Mouse (Mus musculus) MEL (cell line): ENCODE measurements around the gene Fgfr2. TPM values are rescaled to one million over a fixed set of nuclear protein-coding genes. Genes with fewer than 3 reads are reported as not detected.

ENCODE experiments used
- DNase-seq: peaks from one replicate; pipeline ENCODE4 v3.0.0; 2011; ENCODE audit warnings: low read depth, low spot score
- H3K27ac ChIP-seq: 2 replicates; pipeline ENCODE4 v1.5.1; 2012; ENCODE audit warnings: low read depth, mild to moderate bottlenecking, control low read depth, low read length, moderate library complexity; ENCODE audit not compliant: control insufficient read depth
- H3K27me3 ChIP-seq, 2 experiments: fragments of 150-350 bp in 1 of 2; sonication (generic) in 1 of 2; 2 replicates each; pipeline ENCODE4 v1.6.1; 2012; ENCODE audit warnings: low read length in 2 of 2, mild to moderate bottlenecking in 2 of 2, improper control_type of control experiment in 1 of 2, moderate library complexity in 1 of 2; ENCODE audit not compliant: insufficient read depth in 2 of 2, control insufficient read depth in 1 of 2
- H3K36me3 ChIP-seq, 2 experiments: 2 replicates each; pipeline ENCODE4 v1.6.1; 2012 to 2014; ENCODE audit warnings: low read length in 2 of 2, improper control_type of control experiment in 1 of 2, inconsistent platforms in 1 of 2, mild to moderate bottlenecking in 1 of 2; ENCODE audit not compliant: insufficient read depth in 2 of 2, control insufficient read depth in 1 of 2
- H3K4me1 ChIP-seq, 2 experiments: fragments of 150-350 bp in 1 of 2; sonication (generic) in 1 of 2; 2 replicates each; pipeline ENCODE4 v1.6.1; 2012; ENCODE audit warnings: low read length in 2 of 2, improper control_type of control experiment in 1 of 2, mild to moderate bottlenecking in 1 of 2; ENCODE audit not compliant: insufficient read depth in 2 of 2, control insufficient read depth in 1 of 2
- H3K4me3 ChIP-seq, 2 experiments: fragments of 150-350 bp in 1 of 2; sonication (generic) in 1 of 2; 2 replicates each; pipeline ENCODE4 v1.5.1; 2012; ENCODE audit warnings: low read depth in 2 of 2, low read length in 2 of 2, mild to moderate bottlenecking in 2 of 2, moderate library complexity in 2 of 2, control low read depth in 1 of 2, improper control_type of control experiment in 1 of 2; ENCODE audit not compliant: control insufficient read depth in 1 of 2, insufficient read depth in 1 of 2
- H3K79me2 ChIP-seq: 2 replicates; pipeline ENCODE4 v1.6.1; 2012; ENCODE audit warnings: mild to moderate bottlenecking, low read length, moderate library complexity; ENCODE audit not compliant: control insufficient read depth, poor library complexity, insufficient read depth
- H3K9ac ChIP-seq: 2 replicates; pipeline ENCODE4 v1.6.1; 2012; ENCODE audit warnings: low read depth, mild to moderate bottlenecking, control low read depth, low read length, moderate library complexity; ENCODE audit not compliant: control insufficient read depth, poor library complexity, severe bottlenecking
- H3K9me3 ChIP-seq: fragments of 150-350 bp; sonication (generic); replicated peaks from 2 replicates; pipeline ENCODE4 v1.6.1; 2012; ENCODE audit warnings: mild to moderate bottlenecking, low read length, improper control_type of control experiment, moderate library complexity; ENCODE audit not compliant: insufficient read depth
- EP300 ChIP-seq, 2 experiments: IDR thresholded peaks; 2 replicates each; pipeline ENCODE4 v1.6.1; 2011; ENCODE audit warnings: improper control_type of control experiment in 2 of 2, low read length in 2 of 2, low read depth in 1 of 2, mild to moderate bottlenecking in 1 of 2
- GATA1 ChIP-seq: IDR thresholded peaks from 2 replicates; pipeline ENCODE4 v1.6.1; 2011; ENCODE audit warnings: low read depth, low read length, improper control_type of control experiment
- JUND ChIP-seq: IDR thresholded peaks from 2 replicates; pipeline ENCODE4 v1.6.1; 2011; ENCODE audit warnings: low read depth, mild to moderate bottlenecking, improper control_type of control experiment, low read length
- KAT2A ChIP-seq: conservative IDR thresholded peaks from 2 replicates; pipeline ENCODE4 v1.6.1; 2012; ENCODE audit warnings: low read depth, low read length, improper control_type of control experiment, inconsistent platforms
- MAX ChIP-seq: IDR thresholded peaks from 2 replicates; pipeline ENCODE4 v1.6.1; 2011; ENCODE audit warnings: low read length, improper control_type of control experiment
- MEF2A ChIP-seq: IDR thresholded peaks from 2 replicates; pipeline ENCODE4 v1.6.1; 2014; ENCODE audit warnings: low read depth, mild to moderate bottlenecking, inconsistent platforms, low read length, improper control_type of control experiment; ENCODE audit not compliant: poor library complexity, insufficient replicate concordance, severe bottlenecking; ENCODE audit errors: extremely low read depth
- MXI1 ChIP-seq: IDR thresholded peaks from 2 replicates; pipeline ENCODE4 v1.6.1; 2011; ENCODE audit warnings: mild to moderate bottlenecking, low read depth, low read length, improper control_type of control experiment
- POLR2AphosphoS2 ChIP-seq: IDR thresholded peaks from 2 replicates; pipeline ENCODE4 v1.6.1; 2011; ENCODE audit warnings: low read length, improper control_type of control experiment
- RCOR1 ChIP-seq: IDR thresholded peaks from 2 replicates; pipeline ENCODE4 v1.6.1; 2012; ENCODE audit warnings: low read depth, mild to moderate bottlenecking, inconsistent platforms, low read length, improper control_type of control experiment
- SIN3A ChIP-seq: IDR thresholded peaks from 2 replicates; pipeline ENCODE4 v1.6.1; 2012; ENCODE audit warnings: low read length, improper control_type of control experiment, inconsistent platforms
- SMC3 ChIP-seq: IDR thresholded peaks from 2 replicates; pipeline ENCODE4 v1.6.1; 2011; ENCODE audit warnings: low read depth, low read length, improper control_type of control experiment
- TAL1 ChIP-seq: IDR thresholded peaks from 2 replicates; pipeline ENCODE4 v1.6.1; 2012; ENCODE audit warnings: mild to moderate bottlenecking, inconsistent platforms, low read length, moderate library complexity, mixed read lengths
- USF1 ChIP-seq: IDR thresholded peaks from 2 replicates; pipeline ENCODE4 v1.6.1; 2014; ENCODE audit warnings: low read depth, mild to moderate bottlenecking, inconsistent platforms, low read length, improper control_type of control experiment, moderate library complexity
- ZC3H11A ChIP-seq: IDR thresholded peaks from 2 replicates; pipeline ENCODE4 v1.6.1; 2012; ENCODE audit warnings: low read depth, mild to moderate bottlenecking, inconsistent platforms, low read length, improper control_type of control experiment
- ZKSCAN1 ChIP-seq: IDR thresholded peaks from 2 replicates; pipeline ENCODE4 v1.6.1; 2012; ENCODE audit warnings: low read depth, mild to moderate bottlenecking, inconsistent platforms, low read length, improper control_type of control experiment, moderate library complexity
- polyA plus RNA-seq, 2 experiments: library from polyadenylated mRNA; stranded (reverse) in 1 of 2; unstranded in 1 of 2; fragments of >175 nt in 1 of 2; fragments of >200 nt in 1 of 2; gene quantifications; 2 replicates each; pipeline versions ENCODE4 v1.2.1 to v1.2.4; 2012; ENCODE audit warnings: low replicate concordance in 2 of 2, low read depth in 1 of 2; ENCODE audit not compliant: insufficient read length in 2 of 2, insufficient read depth in 1 of 2, missing spikeins in 1 of 2
- total RNA-seq: library from RNA; depleted of rRNA; stranded (reverse); fragments of 300-350 nt; gene quantifications from 2 replicates; pipeline ENCODE4 v1.2.3, GENCODE M21; 2012

The Fgfr2 gene
- total and polyA plus RNA-seq, 3 experiments = not detected

DNA sequence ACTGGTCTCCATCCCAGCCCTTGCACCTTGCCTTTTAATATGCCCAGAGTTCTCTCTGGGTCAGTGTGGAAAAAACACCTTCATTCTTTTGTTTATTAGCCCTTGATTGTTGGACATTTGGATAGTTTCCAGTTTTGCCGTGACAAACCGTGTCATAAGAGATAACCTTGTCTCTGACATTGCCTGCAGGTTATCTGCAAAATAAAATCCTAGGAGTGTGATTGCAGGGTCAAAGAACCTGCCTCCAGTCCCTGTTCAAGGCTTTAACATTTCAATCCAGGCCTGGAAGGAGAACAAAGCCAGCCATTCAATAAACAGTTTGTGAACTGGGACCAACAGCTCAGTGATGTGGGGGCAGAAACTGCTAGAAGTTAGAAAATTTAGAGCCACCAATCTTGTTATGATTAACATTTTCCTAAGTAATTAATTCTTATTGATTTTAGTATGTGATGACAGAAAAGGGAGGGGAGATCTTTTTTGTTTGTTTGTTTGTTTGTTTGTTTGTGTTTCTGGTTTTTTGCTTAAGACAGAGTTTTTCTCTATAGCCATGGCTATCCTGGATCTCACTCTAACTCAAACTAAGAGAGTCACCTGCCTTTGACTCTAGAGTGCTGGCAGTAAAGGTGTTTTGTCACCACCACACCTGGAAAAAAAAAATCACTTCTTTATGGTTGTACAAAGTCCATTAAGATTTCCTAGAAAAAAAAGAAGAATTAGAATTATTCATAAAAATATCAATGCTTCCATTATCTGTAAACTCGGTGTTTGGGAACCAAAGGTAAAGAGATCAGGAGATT lies 537.3 kb downstream of the Fgfr2 start:
- Histone ChIP-seq H3K9me3 (no peaks in the 10 kb centered on the region), H3K36me3 (no peaks in the 10 kb centered on the region), H3K9ac (no peak overlapping the region), H3K27ac (no peak overlapping the region), H3K27me3 (no peaks in the 10 kb centered on the region), H3K4me1 (peaks cover 0 to 4% of the 10 kb centered on the region in 2 experiments; a peak in 2 of 4 replicates), H3K4me3 (no peak overlapping the region), H3K79me2 (no peaks in the 10 kb centered on the region)
- DNase-seq = no peak
- no peak for TF ChIP-seq MAX
- TF ChIP-seq ZC3H11A = no peak
- no peak for TF ChIP-seq EP300 (IDR thresholded peaks at IDR 0.05; ENCODE audit: low read depth in 1 of 2, low read length in 2 of 2)
- 0 out of 2 replicates have a peak, but pooled peaks have one; percentile 12 for TF ChIP-seq GATA1
- TF ChIP-seq RCOR1 = 0 out of 2 replicates have a peak, but pooled peaks have one; percentile 50
- TF ChIP-seq SIN3A = no peak
- TF ChIP-seq ZKSCAN1 = no peak
- TF ChIP-seq KAT2A = no peak
- no peak for TF ChIP-seq SMC3

- no peak for TF ChIP-seq MEF2A
- TF ChIP-seq USF1 = no peak
- no peak for TF ChIP-seq JUND
- TF ChIP-seq TAL1 = no peak
- no peak for TF ChIP-seq POLR2AphosphoS2
- TF ChIP-seq MXI1 = no peak
- TF ChIP-seq, all 39 proteins: peak for 0
- H3K36me3 ChIP-seq = peaks cover 0 to 2% of the 10 kb centered on the region in 2 experiments; a peak in 1 of 4 replicates
- no peak overlapping the region for H3K4me3 ChIP-seq
- no peak overlapping the region for H3K9ac ChIP-seq
- H3K27ac ChIP-seq = no peak overlapping the region
- no peaks in the 10 kb centered on the region for H3K79me2 ChIP-seq
- no peaks in the 10 kb centered on the region for H3K9me3 ChIP-seq
- no peaks in the 10 kb centered on the region for H3K27me3 ChIP-seq
- H3K4me1 ChIP-seq = peaks cover 1 to 6% of the 10 kb centered on the region in 2 experiments; a peak in 2 of 4 replicates
- DNase-seq = no peak
Measured at GRCm38 (mm10) chr7:132581441-132581840, 541.7 kb downstream of the Fgfr2 start.
